Mouse (Mus musculus) natural killer cell, adult 2 months (primary cell): ENCODE data around the gene Hpd.

Source experiments
- DNase-seq, 2 experiments: peaks; one replicate each; pipeline ENCODE4 v3.0.0; 2022; ENCODE audit warnings: low spot score in 2 of 2

The Hpd gene

DNA sequence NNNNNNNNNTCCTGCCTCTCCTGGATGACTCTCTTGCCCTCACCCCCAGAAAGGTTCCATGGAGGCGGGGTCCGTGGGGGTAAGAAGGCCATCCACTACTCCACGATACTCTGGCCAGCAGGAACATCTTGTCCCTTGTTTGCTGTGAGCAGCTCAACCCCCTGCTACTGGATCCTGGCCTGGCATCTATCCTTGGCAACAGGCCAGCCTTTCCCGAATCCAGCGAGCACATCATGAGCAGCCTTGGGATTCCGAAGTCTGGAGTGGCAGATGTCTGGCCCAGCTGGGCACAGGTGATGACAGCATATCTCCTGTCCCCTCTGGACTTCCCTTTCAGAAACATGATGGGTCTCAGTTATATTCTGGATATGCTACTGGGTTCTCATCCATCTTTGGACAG, 3.4 kb upstream of the Hpd start:
- DNase-seq, result no peak

GRCm38 (mm10) chr5:123181536-123181935, 991 bp downstream of the Hpd start:
- DNase-seq, result no peak

DNA sequence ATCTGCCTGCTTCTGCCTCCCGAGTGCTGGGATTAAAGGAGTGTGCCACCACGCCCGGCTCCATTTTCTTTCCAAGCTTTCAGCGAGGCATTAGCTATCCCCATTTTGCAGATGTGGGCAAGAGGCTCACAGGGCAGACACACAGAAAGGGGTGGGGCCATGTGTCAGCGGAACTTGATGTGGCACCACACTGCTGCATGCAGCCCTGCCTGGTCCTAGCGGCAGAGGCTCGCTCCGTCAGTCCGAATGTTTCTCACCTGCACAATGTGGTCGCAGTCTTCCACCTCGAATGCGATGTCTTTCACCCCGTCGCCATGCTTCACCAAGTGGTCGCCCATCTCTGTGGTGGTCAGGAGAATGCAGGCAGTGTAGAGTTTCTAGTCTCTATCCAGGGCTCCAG, 2.1 kb downstream of the Hpd start:
- no peak for DNase-seq

GRCm38 (mm10) chr5:123178792-123179191, 3.7 kb downstream of the Hpd start:
- DNase-seq, result no peak

DNA sequence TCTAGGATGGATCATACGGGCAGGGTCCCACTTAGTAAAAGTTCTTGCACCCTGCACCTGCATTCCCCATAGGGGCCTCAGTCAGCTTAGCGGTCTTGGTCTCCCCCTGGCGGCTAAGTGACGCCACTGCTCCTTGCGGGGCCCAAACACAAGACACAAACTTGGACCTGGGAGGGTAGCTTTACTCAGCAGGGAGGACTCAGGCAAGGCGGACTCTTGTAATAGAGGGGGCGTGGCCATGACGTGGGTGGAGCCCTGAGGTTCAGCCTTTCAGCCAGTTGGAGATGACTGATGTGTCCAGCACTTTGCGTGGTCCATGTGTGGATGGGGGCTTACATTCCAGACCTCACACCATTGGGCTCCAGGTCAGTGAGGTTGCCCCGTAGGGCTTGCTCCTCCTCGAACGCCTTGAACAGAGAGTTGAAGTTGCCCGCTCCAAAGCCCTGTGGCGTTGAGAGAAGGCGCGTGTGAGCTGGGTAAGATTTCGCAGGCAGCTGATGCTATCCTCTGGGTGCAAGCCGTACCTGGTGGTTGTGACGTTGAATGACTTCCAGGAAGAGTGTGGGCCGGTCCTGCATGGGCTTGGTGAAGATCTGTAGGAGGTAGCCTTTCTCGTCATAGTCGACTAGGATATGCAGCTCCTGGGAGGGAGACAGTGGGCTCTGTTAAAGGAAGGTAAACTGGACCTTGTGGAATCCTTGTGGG, 10.7 kb downstream of the Hpd start:
- peak; percentile 74 to 84 for DNase-seq

DNA sequence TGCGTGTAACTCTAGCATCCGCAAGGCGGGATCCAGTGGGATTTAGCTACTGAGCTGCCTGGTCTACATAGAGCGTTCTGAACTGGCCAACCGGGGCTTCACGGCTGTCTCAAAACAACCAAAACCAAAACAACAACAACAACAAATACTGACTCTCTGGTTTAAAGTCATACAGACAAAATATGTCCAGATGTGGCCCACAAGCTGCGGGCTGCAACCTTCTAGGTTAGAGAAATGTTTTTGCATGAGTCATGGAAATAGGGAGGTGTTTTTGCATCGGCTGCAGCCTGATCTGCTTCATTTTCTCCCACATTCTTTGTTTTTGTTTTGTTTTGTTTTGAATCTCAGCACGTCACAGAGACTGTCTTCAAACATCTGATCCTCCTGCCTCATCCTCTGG, 12.2 kb downstream of the Hpd start:
- DNase-seq, result no peak

DNA sequence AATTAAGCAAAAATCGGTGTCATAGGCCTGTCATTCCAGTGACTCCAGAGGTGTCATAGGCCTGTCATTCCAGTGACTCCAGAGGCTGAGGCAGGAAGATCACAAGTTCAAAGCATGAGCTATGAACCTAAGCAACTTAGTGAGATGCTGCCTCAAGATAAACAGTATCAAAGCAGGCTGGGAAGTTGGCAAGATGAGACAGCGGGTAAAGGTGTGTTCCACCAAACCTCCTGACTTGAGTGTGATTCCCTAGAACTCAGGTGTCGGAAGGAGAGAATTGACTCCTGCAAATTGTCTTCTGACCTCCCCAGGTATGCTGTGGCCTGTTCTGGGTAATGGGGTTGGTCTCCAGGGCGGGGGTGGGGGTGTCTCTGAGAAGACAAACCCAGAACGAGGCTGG, 13.2 kb downstream of the Hpd start, which contains the start of gene Psmd9:
TSS of gene Psmd9 (plus strand) at position 130 of the 400 bp plus-strand sequence.
- no peak for DNase-seq

GRCm38 (mm10) chr5:123167591-123167990, 14.9 kb downstream of the Hpd start:
- DNase-seq, result no peak

- DNase-seq, result no peak
Measured at GRCm38 (mm10) chr5:123166437-123166836, 16.1 kb downstream of the Hpd start.

GRCm38 (mm10) chr5:123162942-123163341, 19.6 kb downstream of the Hpd start:
- DNase-seq, result no peak

- DNase-seq, result no peak
Measured at GRCm38 (mm10) chr5:123160341-123160740, 22.2 kb downstream of the Hpd start.

DNA sequence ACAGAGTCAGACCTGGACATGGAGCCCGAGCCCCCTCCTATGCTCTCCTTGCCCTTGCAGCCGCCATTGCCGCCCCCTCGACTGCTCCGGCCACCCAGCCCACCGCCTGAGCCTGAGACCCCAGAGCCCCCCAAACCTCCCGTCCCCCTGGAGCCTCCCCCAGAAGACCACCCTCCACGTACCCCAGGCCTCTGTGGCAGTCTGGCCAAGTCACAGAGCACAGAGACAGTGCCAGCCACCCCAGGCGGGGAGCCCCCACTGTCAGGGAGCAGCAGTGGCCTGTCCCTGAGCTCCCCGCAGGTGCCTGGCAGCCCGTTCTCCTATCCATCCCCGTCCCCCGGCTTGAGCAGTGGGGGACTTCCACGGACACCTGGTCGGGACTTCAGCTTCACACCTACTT, 22.7 kb downstream of the Hpd start:
- DNase-seq, result no peak

DNA sequence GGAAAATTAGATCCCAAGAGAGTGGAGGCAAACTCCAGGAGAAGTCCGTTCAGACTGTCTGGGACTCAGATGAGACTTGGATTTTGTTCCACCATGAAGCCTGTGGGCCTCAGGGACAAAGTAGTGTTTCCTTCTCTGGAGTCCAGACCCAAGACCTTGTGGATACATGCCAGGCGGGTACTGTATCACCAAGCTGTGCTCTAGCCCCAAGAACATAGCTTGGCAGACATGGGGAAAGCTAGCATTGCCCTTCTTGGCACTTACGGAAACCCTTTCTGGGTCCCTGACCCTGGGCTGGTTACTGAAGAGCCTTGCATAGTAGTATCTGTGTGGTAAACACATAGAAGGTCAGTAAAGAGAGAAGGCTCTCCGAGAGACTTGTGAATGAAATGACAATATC, 23.1 kb downstream of the Hpd start:
- no peak for DNase-seq

GRCm38 (mm10) chr5:123157972-123158371, 24.6 kb downstream of the Hpd start:
- no peak for DNase-seq

- DNase-seq, result no peak
Measured at GRCm38 (mm10) chr5:123156763-123157162, 25.8 kb downstream of the Hpd start.

DNA sequence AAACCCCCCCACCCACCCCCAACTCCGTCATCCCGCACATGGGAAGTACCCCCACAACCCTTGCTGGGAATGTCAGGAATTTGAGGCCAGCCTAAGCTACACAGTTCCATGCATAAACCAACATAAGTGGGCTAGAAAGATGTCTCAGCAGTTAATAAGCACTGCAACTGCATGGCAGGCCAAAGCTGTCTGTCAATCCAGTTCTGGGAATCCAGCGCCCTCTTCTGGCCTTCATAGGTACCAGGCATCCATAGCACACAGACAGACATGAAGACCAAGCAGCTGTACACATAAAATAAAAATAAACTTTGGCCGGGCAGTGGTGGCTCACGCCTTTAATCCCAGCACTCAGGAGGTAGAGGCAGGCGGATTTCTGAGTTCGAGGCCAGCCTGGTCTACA, 27.1 kb downstream of the Hpd start:
- peak; percentile 71 to 80 for DNase-seq

DNA sequence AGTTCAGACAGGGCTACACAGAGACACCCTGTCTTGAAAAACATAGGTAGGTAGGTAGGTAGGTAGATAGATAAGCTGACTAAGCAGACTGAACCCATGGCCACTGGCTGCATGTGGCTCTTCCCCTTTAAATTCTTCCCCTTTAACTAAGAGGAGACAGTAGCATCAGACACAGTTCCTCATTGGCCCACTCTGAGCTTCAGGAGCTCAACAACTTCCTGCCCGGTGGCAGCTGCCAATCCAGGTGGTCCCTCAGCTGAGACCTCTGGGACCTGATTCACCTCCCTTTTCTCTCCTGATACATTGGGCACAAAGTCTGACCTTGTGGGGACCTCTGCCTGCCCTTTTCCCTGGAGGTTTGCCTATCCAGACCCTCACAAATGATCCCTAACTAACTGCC, 29.6 kb downstream of the Hpd start:
- no peak for DNase-seq

DNA sequence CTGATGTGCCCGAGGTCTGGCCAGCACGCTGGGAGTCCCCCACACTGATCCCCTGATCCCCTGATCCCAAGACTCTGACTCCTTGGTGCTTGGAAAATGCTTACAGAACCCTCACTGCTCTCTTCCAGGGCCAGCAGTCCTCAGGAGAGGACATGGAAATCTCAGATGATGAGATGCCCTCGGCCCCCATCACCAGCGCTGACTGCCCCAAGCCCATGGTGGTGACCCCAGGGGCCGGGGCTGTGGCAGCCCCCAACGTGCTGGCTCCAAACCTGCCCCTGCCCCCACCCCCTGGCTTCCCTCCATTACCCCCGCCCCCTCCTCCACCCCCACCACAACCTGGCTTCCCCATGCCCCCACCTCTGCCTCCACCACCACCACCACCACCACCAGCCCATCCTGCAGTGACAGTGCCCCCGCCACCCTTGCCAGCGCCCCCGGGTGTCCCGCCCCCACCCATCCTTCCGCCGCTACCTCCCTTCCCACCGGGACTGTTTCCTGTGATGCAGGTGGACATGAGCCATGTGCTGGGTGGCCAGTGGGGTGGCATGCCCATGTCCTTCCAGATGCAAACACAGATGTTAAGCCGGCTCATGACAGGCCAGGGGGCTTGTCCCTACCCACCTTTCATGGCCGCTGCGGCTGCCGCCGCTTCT, 30.7 kb downstream of the Hpd start:
- DNase-seq, result no peak

GRCm38 (mm10) chr5:123151077-123151476, 31.4 kb downstream of the Hpd start:
- peak; percentile 76 to 80 for DNase-seq

- peak; percentile 76 for DNase-seq
Measured at GRCm38 (mm10) chr5:123150641-123151040, 31.9 kb downstream of the Hpd start.

- peak; percentile 86 to 91 for DNase-seq
Measured at GRCm38 (mm10) chr5:123149451-123150400, 32.8 kb downstream of the Hpd start.

- no peak for DNase-seq
Measured at GRCm38 (mm10) chr5:123148073-123148722, 34.3 kb downstream of the Hpd start.
